Mouse (Mus musculus): Measurements from ENCODE around the gene Tmem252.

DNA sequence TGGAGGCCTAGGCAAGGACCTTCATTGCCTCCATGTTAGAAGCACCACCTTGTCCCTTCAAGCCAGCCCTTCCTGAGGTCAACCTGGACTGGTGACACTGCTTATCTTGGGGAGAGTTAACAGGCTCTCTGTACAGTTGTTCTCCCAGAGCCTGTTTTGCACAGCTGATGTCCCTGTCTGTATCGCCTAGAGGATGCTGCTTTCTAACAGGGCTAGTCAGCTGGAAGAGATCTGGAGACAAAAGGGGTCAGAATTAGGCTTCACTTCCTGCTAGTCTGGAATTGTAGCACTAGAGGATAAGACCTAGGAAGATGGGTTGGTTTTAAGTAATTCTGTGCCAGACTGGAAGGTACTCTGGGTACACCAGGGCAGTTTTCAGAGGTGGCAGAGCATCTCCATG is 24.1 kb downstream of the Tmem252 start:
- no peak for TF ChIP-seq POLR2A (IDR thresholded peaks at IDR 0.05; ENCODE audit: low read depth, low read length)
- TF ChIP-seq CTCF (IDR thresholded peaks at IDR 0.05; ENCODE audit: extremely low read depth, insufficient read length, insufficient replicate concordance, low read depth, low read length) = no peak
